Mouse (Mus musculus) stomach, adult 2 months (tissue): ENCODE data around the gene Vmn2r39. TPM values are rescaled to one million over a fixed set of nuclear protein-coding genes. Genes with fewer than 3 reads are reported as not detected.

Experiments
- polyA plus RNA-seq: library from polyadenylated mRNA; depleted of rRNA; stranded (reverse); fragments of >200 nt; gene quantifications from 2 replicates; pipeline ENCODE4 v1.2.3, GENCODE M21; 2012; rRNA removed

The Vmn2r39 gene
- polyA plus RNA-seq = not detected in 2 replicates

DNA sequence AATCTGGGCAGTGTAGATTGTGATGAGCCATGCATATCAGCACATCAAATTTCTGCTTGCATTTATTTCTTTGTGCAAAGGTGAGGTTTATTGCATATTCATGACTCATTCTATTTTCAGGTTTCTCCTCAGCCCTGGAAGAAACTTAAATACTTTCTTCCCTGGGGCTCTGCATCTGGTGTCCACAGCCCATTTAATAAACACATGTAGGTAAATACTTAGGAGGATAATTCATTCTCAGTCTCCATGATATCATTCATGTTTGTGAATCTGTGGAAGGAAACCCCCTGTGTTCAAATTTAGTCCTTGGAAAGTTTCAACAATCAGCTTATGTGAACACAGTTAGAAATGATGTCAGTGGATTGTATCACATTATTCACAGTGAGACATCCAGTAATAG lies at the start of gene Vmn2r39:
Gene Vmn2r39, minus strand, starts transcription at position 101 of the 400 bp plus-strand sequence.

Other genes starting within 250 kb of the Vmn2r39 start
- gene Vmn2r40, start 99.4 kb downstream of the Vmn2r39 start, polyA plus RNA-seq = not detected in 2 replicates
- not detected in 2 replicates for gene Vmn2r38, start 67.1 kb upstream of the Vmn2r39 start, polyA plus RNA-seq
- gene Vmn2r37, start 192.9 kb upstream of the Vmn2r39 start, polyA plus RNA-seq = not detected in 2 replicates